Mouse (Mus musculus) E14TG2a.4 (cell line): ENCODE data around the gene Zfp174.

Experiments
- CTCF ChIP-seq: conservative IDR thresholded peaks from 2 replicates; pipeline ENCODE4 v1.5.1; 2014; ENCODE audit warnings: low read length
- POU5F1 ChIP-seq: IDR thresholded peaks from 2 replicates; pipeline ENCODE4 v1.6.1; 2014; ENCODE audit warnings: low read length, borderline replicate concordance

- TF ChIP-seq CTCF (no peak), POU5F1 (no peak)
Measured at GRCm38 (mm10) chr16:3896046-3896445, 49.0 kb downstream of the Zfp174 start.
